Mouse (Mus musculus) thymus, adult 2 months (tissue): ENCODE measurements around the gene Bsn.

Experiments used
- CTCF ChIP-seq: fragments of 200-500 bp; IDR thresholded peaks from 2 replicates; pipeline ENCODE4 v1.5.1; 2012; ENCODE audit warnings: mild to moderate bottlenecking, control low read depth, low read length, moderate library complexity, borderline replicate concordance; ENCODE audit not compliant: control insufficient read depth, poor library complexity, insufficient read depth; ENCODE audit errors: extremely low read depth
- POLR2A ChIP-seq: fragments of 200-500 bp; IDR thresholded peaks from 2 replicates; pipeline ENCODE4 v1.6.1; 2012; ENCODE audit warnings: mild to moderate bottlenecking, low read length, control low read depth, moderate library complexity; ENCODE audit not compliant: control insufficient read depth, poor library complexity, insufficient read depth; ENCODE audit errors: extremely low read depth

DNA sequence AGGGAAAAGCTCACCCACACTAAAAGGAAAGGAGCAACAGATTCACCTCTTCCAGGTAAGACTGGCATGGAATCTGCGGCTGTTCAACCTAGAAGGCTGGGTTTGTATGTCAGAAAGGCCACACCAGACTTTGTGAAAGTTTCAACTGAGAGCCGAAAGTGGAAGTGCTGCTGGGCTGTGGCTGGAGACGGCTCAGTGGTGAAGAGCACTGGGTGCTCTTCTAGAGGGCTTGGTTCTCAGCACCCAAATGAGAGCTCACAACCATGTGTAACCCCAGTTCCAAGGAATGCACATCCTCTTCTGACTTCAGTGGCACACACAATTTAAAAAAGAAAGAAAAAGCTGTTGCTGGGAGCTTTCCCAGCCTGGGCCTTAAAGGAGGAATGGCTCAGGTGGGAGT is 27.2 kb upstream of the Bsn start:
- TF ChIP-seq POLR2A (no peak), CTCF (no peak)
